Mouse (Mus musculus) embryonic fibroblast, embryonic 13.5 days (primary cell): ENCODE results near the gene Fam78a. TPM values are rescaled to one million over a fixed set of nuclear protein-coding genes. Genes with fewer than 3 reads are reported as not detected.
"Not testable (repeated sequence)": the region's sequence is repeated elsewhere in the genome, so short reads cannot be mapped to it uniquely, and the experiment has no call there.

ENCODE experiments used
- H3K27ac ChIP-seq: 2 replicates; pipeline ENCODE4 v1.5.1; 2012; ENCODE audit warnings: low read length, control low read depth, inconsistent platforms; ENCODE audit not compliant: insufficient read depth
- H3K4me1 ChIP-seq: 2 replicates; pipeline ENCODE4 v1.6.1; 2011; ENCODE audit warnings: low read length; ENCODE audit not compliant: control insufficient read depth, insufficient read depth
- H3K4me3 ChIP-seq: 2 replicates; pipeline ENCODE4 v1.5.1; 2011; ENCODE audit warnings: mild to moderate bottlenecking, control low read depth, low read length; ENCODE audit not compliant: insufficient read depth
- CTCF ChIP-seq: IDR thresholded peaks from 2 replicates; pipeline ENCODE4 v1.5.1; 2011; ENCODE audit warnings: mild to moderate bottlenecking, control low read depth, low read length, moderate library complexity, borderline replicate concordance; ENCODE audit not compliant: insufficient read depth
- POLR2A ChIP-seq: IDR thresholded peaks from 2 replicates; pipeline ENCODE4 v1.6.1; 2011; ENCODE audit warnings: low read depth, mild to moderate bottlenecking, control low read depth, low read length, moderate library complexity
- polyA plus RNA-seq: library from polyadenylated mRNA; stranded (reverse); fragments of >200 nt; gene quantifications from 2 replicates; pipeline ENCODE4 v1.2.4, GENCODE M21; 2011; ENCODE audit warnings: low read depth; ENCODE audit not compliant: missing spikeins, insufficient read length

Fam78a gene
- polyA plus RNA-seq, 1 experiment, result not detected

- Histone ChIP-seq H3K4me1 (no peaks in the 10 kb centered on the region), H3K27ac (no peak overlapping the region), H3K4me3 (no peak overlapping the region)
- TF ChIP-seq POLR2A (no peak), CTCF (no peak)
Measured at GRCm38 (mm10) chr2:32045375-32045774, 39.3 kb downstream of the Fam78a start.

DNA sequence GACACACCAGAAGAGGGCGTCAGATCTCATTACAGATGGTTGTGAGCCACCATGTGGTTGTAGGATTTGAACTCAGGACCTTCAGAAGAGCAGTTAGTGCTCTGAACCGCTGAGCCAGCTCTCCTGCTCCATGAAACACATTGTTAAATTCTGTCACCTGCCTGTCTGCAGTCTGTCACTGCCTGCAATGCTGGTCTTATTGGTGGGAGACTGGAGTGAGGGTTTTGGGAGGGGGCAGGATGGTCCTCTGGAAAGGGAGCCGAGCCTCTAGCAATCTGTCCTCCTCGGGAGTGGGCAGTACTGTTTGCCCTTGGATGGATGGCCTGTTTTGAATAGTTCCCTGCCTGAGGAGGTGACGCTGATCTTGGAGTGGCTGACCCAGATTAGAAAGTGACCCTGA is 40.8 kb downstream of the Fam78a start:
- TF ChIP-seq CTCF (no peak), POLR2A (no peak)
- Histone ChIP-seq H3K27ac (no peak overlapping the region), H3K4me3 (no peak overlapping the region), H3K4me1 (no peaks in the 10 kb centered on the region)

GRCm38 (mm10) chr2:32041087-32041486 is 43.6 kb downstream of the Fam78a start:
- Histone ChIP-seq H3K4me3 (no peak overlapping the region), H3K27ac (no peak overlapping the region), H3K4me1 (no peaks in the 10 kb centered on the region)
- TF ChIP-seq POLR2A (no peak), CTCF (no peak)

DNA sequence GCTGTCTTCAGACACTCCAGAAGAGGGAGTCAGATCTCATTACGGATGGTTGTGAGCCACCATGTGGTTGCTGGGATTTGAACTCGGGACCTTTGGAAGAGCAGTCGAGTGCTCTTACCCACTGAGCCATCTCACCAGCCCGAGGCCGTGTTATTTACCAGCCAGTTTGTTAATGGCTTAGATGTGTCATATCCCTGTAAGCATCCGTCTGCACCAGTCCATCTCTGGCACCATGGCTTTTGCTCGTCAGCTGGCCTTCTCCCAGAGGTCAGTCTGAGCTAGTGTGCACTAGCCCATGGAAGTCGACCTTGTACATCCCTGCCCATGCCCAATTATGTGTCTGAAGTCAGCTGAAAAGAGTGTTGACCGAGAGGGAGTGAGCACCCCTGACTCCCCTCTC is 44.0 kb downstream of the Fam78a start:
- H3K4me3 ChIP-seq, H3K27ac ChIP-seq, H3K4me1 ChIP-seq: not testable (repeated sequence)

DNA sequence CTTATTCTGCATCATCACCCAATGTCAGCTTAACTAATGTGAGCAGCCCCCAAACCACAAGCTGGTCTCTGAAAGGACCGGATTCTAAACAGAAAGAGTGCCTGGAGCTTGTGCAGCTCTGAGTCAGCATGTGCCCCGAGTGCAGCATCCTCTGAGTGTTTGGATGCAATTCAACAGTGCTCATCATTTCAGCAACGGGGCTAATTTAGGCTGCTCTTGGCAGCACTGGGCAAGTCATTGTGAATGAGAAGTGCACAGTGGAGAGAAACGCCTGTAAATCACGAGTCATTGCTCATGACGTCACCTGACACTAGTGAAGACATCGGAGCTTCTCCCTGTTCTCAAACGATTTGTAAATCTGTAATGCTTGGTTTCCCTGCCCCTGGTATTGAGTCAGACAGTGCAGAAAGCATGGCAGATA is 46.0 kb downstream of the Fam78a start:
- TF ChIP-seq CTCF (no peak), POLR2A (no peak)
- H3K4me3 ChIP-seq, result no peak overlapping the region
- no peak overlapping the region for H3K27ac ChIP-seq
- H3K4me1 ChIP-seq, result no peaks in the 10 kb centered on the region

DNA sequence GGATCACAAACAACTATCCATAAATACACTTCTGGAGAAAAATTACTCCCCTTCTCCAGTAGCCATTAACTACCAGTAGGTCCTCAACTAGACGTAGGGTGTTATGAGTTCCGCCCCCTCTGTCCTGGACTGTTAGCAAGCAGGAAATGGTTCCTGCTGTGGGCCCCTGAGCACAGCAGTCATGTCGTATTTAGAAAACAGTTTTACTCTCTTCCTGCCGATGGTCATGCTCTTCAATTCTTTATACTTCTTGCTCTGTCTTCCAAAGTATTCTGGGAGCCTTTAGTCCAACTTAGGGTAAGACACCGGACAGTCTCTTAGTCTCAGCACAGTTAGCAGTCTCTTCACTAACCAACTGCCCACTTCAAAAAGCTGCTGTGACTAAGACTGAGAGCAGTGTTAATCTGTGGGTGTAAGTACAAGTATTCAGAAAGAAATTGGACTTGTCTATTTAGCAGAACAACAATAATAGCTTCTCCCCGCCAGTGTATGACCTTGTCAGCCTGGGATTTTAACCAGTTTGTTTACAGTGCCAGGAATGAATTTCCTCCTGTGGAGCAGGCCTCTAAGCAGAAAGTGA is 47.3 kb downstream of the Fam78a start:
- Histone ChIP-seq H3K4me1 (no peaks in the 10 kb centered on the region), H3K4me3 (no peak overlapping the region), H3K27ac (no peak overlapping the region)
- TF ChIP-seq POLR2A, result no peak
- no peak for TF ChIP-seq CTCF

GRCm38 (mm10) chr2:32034206-32034605 is 50.5 kb downstream of the Fam78a start:
- Histone ChIP-seq H3K27ac (no peak overlapping the region), H3K4me1 (no peaks in the 10 kb centered on the region), H3K4me3 (no peak overlapping the region)
- TF ChIP-seq POLR2A (no peak), CTCF (no peak)

- H3K27ac ChIP-seq, result no peak overlapping the region
- no peak overlapping the region for H3K4me3 ChIP-seq
- H3K4me1 ChIP-seq, result no peaks in the 10 kb centered on the region
- TF ChIP-seq POLR2A (no peak), CTCF (no peak)
Measured at GRCm38 (mm10) chr2:32033436-32033835, 51.2 kb downstream of the Fam78a start.

- Histone ChIP-seq H3K4me1 (no peaks in the 10 kb centered on the region), H3K4me3 (no peak overlapping the region), H3K27ac (no peak overlapping the region)
- TF ChIP-seq POLR2A, result no peak
- no peak for TF ChIP-seq CTCF
Measured at GRCm38 (mm10) chr2:32029636-32030035, 55.0 kb downstream of the Fam78a start.

DNA sequence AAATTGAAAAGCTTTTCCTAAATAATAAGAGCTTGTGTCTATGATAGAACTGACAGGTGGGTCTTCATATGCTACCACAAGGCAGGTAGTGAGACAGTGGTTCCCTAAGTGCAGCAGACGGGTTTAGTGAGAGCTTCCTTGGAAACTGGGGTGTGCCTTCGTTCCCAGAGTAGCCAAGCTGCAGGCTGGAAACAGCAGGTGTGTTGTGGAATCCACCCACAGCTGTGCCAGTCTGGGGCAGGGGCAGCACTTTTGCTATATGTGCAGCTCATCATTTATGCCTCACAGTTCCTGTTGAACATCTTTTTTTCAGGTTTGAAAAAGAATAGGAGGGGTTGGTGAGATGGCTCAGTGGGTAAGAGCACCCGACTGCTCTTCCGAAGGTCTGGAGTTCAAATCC is 60.3 kb downstream of the Fam78a start:
- H3K27ac ChIP-seq, result no peak overlapping the region
- no peak overlapping the region for H3K4me3 ChIP-seq
- H3K4me1 ChIP-seq, result no peaks in the 10 kb centered on the region
- no peak for TF ChIP-seq CTCF
- TF ChIP-seq POLR2A, result no peak

- no peak overlapping the region for H3K4me3 ChIP-seq
- H3K4me1 ChIP-seq, result no peaks in the 10 kb centered on the region
- no peak overlapping the region for H3K27ac ChIP-seq
- TF ChIP-seq CTCF, result no peak
- TF ChIP-seq POLR2A, result no peak
Measured at GRCm38 (mm10) chr2:32020229-32020628, 64.4 kb downstream of the Fam78a start.

GRCm38 (mm10) chr2:32019704-32020103 is 65.0 kb downstream of the Fam78a start:
- Histone ChIP-seq H3K4me1 (no peaks in the 10 kb centered on the region), H3K4me3 (no peak overlapping the region), H3K27ac (no peak overlapping the region)
- no peak for TF ChIP-seq CTCF
- TF ChIP-seq POLR2A, result no peak
